Mouse (Mus musculus): ENCODE results near the gene Zcchc14.

The Zcchc14 gene

GRCm38 (mm10) chr8:121583653-121584052, 69.0 kb downstream of the Zcchc14 start:
- DNase-seq: no peak

DNA sequence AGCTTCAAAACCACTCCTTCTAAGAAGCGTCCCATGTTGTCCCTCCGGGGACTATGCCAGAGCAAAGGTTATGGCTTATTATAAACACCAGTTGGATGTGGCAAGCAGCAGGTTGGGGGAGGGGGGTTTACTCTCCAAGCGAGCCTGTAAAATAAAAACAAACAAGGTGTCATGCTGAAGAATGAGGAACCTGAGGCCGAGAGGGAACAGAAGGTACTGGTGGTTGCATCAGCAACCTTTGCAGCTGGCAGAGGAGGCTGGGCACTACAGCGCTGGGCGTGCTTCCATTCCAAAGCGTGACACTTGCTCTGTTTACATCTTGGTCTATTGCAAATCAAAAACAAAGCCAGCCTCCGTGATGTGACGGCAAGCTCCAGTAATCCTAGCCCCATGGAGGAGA, 72.2 kb downstream of the Zcchc14 start:
- DNase-seq: no peak

DNA sequence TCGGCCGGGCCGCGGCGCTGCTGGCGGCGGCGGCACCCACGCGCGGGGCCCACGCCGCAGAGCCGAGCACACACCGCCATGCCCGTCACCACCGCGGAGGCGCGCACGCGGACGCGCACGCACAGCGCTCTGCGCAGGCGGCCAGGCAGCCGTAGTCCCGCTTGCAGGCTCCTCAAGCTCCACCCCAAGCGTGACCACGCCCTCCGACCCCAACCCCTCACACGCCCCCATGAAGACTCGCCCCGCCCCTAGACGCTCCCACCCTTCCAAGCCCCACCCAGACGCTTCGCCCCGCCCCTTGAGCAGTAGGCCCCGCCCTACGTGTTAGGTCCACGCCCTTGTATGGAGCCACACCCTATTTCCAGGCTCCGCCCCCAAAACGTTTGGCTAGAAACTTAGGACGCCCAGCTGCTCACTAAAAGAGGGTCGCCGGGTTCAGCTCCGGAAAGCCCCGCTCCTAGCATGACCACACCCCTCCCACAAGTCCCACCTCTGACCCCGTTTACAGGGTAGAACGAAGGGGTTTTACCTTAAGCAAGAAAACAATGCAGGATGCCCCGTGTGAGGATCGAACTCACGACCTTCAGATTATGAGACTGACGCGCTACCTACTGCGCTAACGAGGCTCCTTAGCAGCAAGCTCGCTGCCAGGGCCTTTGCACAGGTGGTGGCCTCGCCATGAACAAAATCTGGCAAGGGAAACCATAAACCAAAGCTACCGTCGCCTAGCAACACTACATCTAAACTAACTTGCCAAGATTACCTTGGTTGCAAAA, 73.8 kb downstream of the Zcchc14 start, which contains the start of gene Fbxo31:
Gene Fbxo31 (minus strand): TSS at position 131 of the 776 bp plus-strand sequence.
- peak; percentile 96 to 97 for DNase-seq

- DNase-seq: no peak
Observed at GRCm38 (mm10) chr8:121577751-121578675, 74.7 kb downstream of the Zcchc14 start.

DNA sequence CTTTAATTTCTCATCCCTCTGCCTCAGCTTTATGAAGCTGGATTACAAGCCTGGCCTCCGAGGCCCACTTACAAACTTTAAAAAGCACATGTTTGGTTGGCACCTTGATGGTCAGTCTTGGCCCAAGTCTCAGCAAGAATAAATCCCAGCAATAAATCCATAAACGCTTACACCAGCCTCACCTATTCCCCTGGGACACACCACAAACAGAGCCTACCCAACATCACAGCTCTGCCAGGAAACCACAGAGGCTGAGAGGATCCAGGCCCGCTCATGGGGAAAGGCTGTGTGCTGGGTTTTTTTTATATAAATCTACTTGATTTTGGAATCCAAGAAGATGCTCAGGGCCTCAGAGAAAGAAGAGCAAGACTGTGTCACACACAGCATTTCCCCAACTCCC, 77.0 kb downstream of the Zcchc14 start:
- no peak for DNase-seq

DNA sequence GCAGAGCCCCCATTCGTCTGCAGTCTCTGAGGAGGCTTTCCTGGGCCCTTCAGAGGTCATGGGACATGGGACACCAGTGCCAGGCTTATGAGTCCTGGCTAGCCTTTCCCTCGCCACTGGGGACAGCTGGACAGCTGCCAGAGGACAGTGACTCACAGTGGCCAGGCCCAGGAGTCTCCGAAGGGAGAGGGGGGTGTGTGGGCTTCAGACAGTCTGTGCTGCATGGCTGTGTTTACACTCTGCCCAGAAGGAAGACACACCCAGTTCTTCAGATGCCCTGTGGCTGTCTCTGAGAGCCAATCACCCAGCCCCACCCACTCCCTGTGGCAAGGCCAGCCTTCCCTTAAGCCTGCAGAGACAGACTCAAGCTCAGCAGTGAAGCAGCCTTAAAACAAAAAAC, 79.4 kb downstream of the Zcchc14 start:
- peak; percentile 54 to 78 for DNase-seq

DNA sequence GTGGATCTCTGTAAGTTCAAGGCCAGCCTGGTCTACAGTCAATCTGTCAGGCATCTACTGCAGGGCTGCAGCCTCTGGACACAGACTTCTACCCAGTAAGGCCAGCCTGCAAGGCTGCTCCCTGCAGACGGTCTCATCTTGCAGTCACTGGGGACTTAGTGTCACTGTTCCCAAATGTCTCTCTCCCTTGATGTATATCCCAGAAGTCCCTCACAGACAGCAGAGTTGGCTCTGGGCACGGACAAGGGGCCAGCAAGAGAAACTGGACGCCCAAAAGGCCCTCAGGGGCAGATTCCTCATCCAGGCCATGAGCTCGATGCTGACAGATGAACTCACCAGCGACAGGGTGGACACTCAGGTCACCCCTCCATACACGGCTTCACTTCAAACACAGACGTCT, 80.6 kb downstream of the Zcchc14 start:
- no peak for DNase-seq

GRCm38 (mm10) chr8:121570801-121571200, 81.9 kb downstream of the Zcchc14 start:
- DNase-seq: no peak

DNA sequence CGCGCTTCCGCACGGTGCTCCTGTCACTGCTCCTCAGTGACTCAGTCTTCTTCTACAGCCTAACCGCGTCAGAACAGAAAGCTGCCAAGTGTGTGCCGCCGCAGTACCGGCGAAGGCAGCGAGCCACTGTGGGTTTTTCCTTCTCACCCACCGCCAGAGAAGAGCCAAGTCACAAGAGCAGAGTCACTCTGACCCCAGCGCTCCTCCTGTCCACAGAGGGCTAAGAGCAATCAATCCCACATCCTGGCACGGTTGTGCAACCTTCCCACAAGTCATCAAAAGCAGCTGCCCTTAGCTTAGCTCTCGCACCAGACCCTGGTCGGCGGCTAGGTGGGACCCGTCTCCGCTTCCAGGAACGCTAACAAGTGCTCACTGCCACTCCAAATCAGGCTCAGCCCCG, 82.4 kb downstream of the Zcchc14 start:
- DNase-seq: no peak

DNA sequence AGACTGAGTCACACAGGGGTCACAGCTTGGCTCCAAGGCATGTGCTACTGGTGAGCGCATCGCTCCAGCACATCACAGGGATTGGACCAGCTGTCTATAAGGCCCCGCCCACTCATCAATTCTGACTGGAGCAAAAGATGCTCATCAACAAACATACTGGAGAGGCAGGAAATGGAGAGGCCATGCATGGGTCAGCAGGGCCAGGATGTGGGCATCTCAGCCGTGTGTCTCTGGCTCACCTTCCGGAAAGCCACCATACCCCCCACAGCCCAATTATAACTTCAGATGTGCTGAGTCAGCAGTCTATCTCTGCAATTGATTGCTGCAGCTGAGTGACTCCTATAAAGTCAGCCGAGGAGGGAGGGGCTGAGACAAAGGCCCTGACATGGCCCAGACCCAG, 84.4 kb downstream of the Zcchc14 start:
- no peak for DNase-seq

GRCm38 (mm10) chr8:121563701-121564100, 89.0 kb downstream of the Zcchc14 start:
- DNase-seq: no peak

- DNase-seq: peak; percentile 16 to 80
Observed at GRCm38 (mm10) chr8:121562941-121563351, 89.8 kb downstream of the Zcchc14 start.

DNA sequence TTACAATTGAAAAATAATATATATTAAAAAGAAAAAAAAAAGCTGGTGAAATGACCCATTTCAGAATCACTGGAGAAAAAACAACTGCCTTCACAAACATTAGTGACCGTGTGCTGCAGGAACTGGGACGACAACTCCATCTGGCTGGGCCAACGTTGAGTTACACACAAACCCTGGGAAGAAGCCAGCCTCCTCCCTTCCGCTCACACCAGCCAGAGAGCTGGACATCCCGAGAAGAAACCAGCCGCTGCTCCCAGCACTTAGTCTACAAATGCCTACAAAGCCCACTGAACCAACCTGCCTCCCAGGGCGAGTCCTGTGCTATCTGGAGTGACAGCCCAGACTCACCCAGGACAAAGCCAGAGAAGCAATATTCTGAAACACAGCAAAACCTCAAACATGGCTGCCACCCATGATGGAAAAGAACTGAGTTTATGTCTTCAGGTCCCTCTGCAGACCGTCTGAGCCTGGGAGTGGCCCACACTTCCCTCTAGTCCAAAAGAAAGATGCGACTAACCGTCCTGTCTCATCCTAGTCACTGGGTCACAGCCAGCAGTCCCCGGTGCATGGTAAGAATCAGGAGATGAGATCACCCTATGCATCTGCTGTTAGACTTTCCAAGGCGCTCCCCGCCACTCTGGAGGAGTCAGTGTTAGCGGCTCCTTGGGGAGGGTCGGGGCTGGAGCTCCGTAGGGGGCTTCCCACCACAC, 90.9 kb downstream of the Zcchc14 start:
- DNase-seq: peak in 1 of 2 experiments; percentile 28

GRCm38 (mm10) chr8:121560432-121561100, 92.1 kb downstream of the Zcchc14 start:
- no peak for DNase-seq

GRCm38 (mm10) chr8:121559801-121560200, 92.9 kb downstream of the Zcchc14 start:
- no peak for DNase-seq

DNA sequence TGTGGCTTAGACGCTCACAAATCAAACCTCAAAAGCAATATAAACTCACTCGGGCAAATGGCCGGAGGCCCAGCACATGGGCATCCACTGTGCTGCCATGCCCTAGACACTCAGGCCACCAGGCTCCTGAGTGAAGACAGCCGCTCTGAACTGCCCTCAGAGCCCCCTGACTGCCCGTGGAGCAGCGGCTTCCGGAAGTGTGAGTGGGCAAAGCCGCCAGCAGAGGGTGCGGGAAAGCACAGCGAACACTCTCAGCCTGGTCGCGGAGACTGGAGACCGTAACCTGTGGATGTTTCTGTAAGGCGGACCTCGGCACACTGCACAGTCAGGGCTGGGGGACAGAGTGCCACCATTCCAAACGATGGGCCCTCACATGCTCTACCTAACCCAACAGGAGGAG, 94.2 kb downstream of the Zcchc14 start:
- no peak for DNase-seq

DNA sequence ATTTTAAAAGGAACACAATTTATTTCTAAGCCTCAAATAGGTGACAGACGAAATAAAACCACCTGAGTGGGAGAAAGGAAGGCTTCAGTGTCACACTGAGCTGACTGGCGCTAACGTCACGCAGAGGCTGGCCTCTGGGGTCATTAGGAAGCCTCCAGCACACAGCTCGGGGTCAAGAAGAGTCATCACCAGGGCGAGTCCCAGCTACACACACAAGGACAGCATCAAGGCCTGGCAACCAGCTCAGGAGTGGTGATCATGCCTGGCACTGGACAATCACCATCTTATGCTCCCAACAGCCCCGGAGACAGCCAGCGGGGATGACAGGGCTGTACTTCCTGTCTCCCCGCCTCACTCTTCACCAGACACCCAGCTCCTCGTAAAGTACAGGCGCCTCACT, 95.0 kb downstream of the Zcchc14 start:
- no peak for DNase-seq

DNA sequence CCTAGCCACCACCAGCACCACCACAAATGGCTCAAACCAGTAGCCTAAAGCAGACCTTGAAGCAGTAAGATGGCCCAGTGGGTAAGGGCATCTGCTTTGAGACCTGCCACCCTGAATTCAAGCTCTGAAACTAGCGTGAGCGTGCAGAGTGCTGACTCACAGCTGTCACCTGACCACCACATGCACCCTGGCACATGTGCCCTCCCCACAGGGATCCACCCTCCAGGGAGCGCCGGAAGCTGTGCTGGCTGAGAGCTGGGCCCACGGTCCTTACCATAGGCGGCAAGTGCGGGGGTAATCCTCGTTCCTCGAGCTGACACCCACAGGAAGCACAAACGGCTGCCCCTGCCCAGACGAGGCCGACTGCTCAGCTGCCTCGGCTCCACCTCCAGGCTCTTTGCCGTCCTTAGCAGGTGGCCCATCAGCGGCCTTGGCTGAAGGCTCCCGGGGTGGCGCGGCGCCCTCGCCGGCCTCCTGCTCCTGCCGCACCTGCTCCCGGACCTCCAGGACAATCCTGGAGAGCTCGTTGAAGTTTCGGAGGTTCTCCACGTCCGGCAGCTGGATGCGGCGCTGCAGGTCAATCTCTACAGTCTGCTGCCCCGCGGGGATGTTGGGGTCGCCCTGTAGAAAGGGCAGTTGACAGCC, 98.7 kb downstream of the Zcchc14 start:
- peak in 1 of 2 experiments; percentile 16 for DNase-seq

- DNase-seq: peak in 1 of 2 experiments; percentile 14
Observed at GRCm38 (mm10) chr8:121552506-121552905, 100.2 kb downstream of the Zcchc14 start.

- peak in 1 of 2 experiments; percentile 33 for DNase-seq
Observed at GRCm38 (mm10) chr8:121551065-121551985, 101.4 kb downstream of the Zcchc14 start.

GRCm38 (mm10) chr8:121550056-121550455, 102.6 kb downstream of the Zcchc14 start:
- peak in 1 of 2 experiments; percentile 25 for DNase-seq
